Mouse (Mus musculus) liver, postnatal 0 days (tissue): ENCODE results near the gene Pus10. TPM values are rescaled to one million over a fixed set of nuclear protein-coding genes. Genes with fewer than 3 reads are reported as not detected.

ENCODE experiments used
- ATAC-seq: fragments of 200-750 bp; cut with Nextera tagmentation; 2 replicates; pipeline ENCODE4 v1.8.0; 2017; ENCODE audit warnings: mild to moderate bottlenecking, moderate library complexity
- DNase-seq: peaks from one replicate; pipeline ENCODE4 v3.0.0-alpha.2; 2016
- H3K27ac ChIP-seq: fragments of 300-500 bp; sonication (generic); 2 replicates; pipeline ENCODE4 v1.5.1; 2014; ENCODE audit warnings: antibody characterized with exemption, moderate library complexity, mild to moderate bottlenecking, low read depth
- H3K27me3 ChIP-seq: fragments of 300-500 bp; sonication (generic); 2 replicates; pipeline ENCODE4 v1.6.1; 2014; ENCODE audit warnings: low read length, control low read depth, mixed read lengths; ENCODE audit not compliant: insufficient read depth
- H3K36me3 ChIP-seq: fragments of 300-500 bp; sonication (generic); replicated peaks from 2 replicates; pipeline ENCODE4 v1.6.1; 2014; ENCODE audit warnings: mild to moderate bottlenecking, control low read depth, low read length, moderate library complexity, mixed read lengths; ENCODE audit not compliant: insufficient read depth
- H3K4me1 ChIP-seq: fragments of 300-500 bp; sonication (generic); 2 replicates; pipeline ENCODE4 v1.6.1; 2014; ENCODE audit warnings: antibody characterized with exemption, mild to moderate bottlenecking, control low read depth; ENCODE audit not compliant: insufficient read depth
- H3K4me2 ChIP-seq: fragments of 300-500 bp; sonication (generic); 2 replicates; pipeline ENCODE4 v1.6.1; 2014; ENCODE audit warnings: low read depth, mild to moderate bottlenecking, low read length, moderate library complexity, mixed read lengths
- H3K4me3 ChIP-seq: fragments of 300-500 bp; sonication (generic); 2 replicates; pipeline ENCODE4 v1.5.1; 2014; ENCODE audit warnings: low read depth, low read length
- H3K9ac ChIP-seq: fragments of 300-500 bp; sonication (generic); replicated peaks from 2 replicates; pipeline ENCODE4 v1.6.1; 2014; ENCODE audit warnings: mild to moderate bottlenecking, moderate library complexity
- H3K9me3 ChIP-seq: fragments of 300-500 bp; sonication (generic); 2 replicates; pipeline ENCODE4 v1.6.1; 2016; ENCODE audit warnings: mild to moderate bottlenecking, control low read depth, low read length, mixed read lengths
- CTCF ChIP-seq: sonication (generic); IDR thresholded peaks from 2 replicates; pipeline ENCODE4 v1.5.1; 2016; ENCODE audit warnings: antibody characterized with exemption, low read depth
- EP300 ChIP-seq: IDR thresholded peaks from 2 replicates; pipeline ENCODE4 v1.6.1; 2016; ENCODE audit warnings: antibody characterized with exemption, low read depth, mild to moderate bottlenecking
- WGBS: fragments of 180-500 bp; shearing (Covaris S2); extraction: QIAGEN DNeasy Blood & Tissue Kit; methylation state at CpG from one replicate; pipeline ENCODE4 v1.1.7; 2014; ENCODE audit not compliant: insufficient replicate concordance; 5-methylcytosine and 5-hydroxymethylcytosine counted together
- polyA plus RNA-seq: library from polyadenylated mRNA; unstranded; fragments of >200 nt; fragmentation: Nextera tagmentation; extraction: Ambion mirVana; gene quantifications from 2 replicates; pipeline ENCODE4 v1.2.1, GENCODE M21; 2015

Pus10 gene
- polyA plus RNA-seq, 1 experiment from 2014 or later, result 10.4 TPM

DNA sequence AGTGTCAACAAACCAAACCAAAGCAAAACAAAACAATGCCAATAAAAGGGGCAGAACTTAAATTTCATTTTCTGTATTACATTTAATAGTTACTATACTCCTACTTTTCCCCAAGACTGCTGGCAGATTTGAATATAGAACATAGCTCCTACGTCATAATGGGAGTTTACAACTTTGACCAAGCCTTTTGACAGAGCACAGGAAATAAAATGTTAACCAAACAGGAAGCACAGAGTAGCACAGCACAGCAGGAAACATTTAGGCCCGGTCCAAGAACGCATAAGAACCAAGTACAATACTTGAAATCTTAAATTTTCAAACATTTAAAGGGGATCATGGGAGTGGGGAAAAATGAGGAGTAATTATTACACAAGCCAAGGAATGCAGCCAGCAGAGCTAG, 116.6 kb downstream of the Pus10 start:
- Histone ChIP-seq H3K4me1 (no peaks in the 10 kb centered on the region), H3K27me3 (no peaks in the 10 kb centered on the region), H3K9me3 (no peaks in the 10 kb centered on the region), H3K36me3 (no peaks in the 10 kb centered on the region), H3K9ac (no peak overlapping the region), H3K4me3 (no peak overlapping the region), H3K4me2 (no peak overlapping the region), H3K27ac (no peak overlapping the region)
- DNase-seq (no peak), ATAC-seq (no peak)
- WGBS, result 33% methylated on average over 3 of the region's 3 CpGs
- no peak for TF ChIP-seq CTCF
- no peak for TF ChIP-seq EP300

Other genes starting within 250 kb of the Pus10 start
- gene Ahsa2, start 167.6 kb upstream of the Pus10 start, polyA plus RNA-seq, result 16.0 and 17.3 TPM in 2 replicates
- gene 1700093K21Rik, start 144.5 kb upstream of the Pus10 start, polyA plus RNA-seq, result 0.12 TPM in 1 of 2 replicates, not detected in the other
- 8.3 and 9.1 TPM in 2 replicates for gene 0610010F05Rik, start 32.0 kb upstream of the Pus10 start, polyA plus RNA-seq
- gene Pex13, start 285 bp downstream of the Pus10 start, polyA plus RNA-seq, result 24.9 and 25.0 TPM in 2 replicates
- gene Rel, start 105.3 kb downstream of the Pus10 start, polyA plus RNA-seq, result 0.63 and 0.89 TPM in 2 replicates
- 2.3 and 2.5 TPM in 2 replicates for gene Papolg, start 229.6 kb downstream of the Pus10 start, polyA plus RNA-seq